Mouse (Mus musculus): Measurements from ENCODE around the gene Lamc2.
A peak's percentile ranks its signal among the peaks of the same experiment; 100 is the strongest.
"Not testable (repeated sequence)": the region's sequence is repeated elsewhere in the genome, so short reads cannot be mapped to it uniquely, and the experiment has no call there.

Lamc2 gene

GRCm38 (mm10) chr1:153097017-153097675 is 89.1 kb downstream of the Lamc2 start:
- DNase-seq (ENCODE audit: low read depth, low spot score) = no peak

- DNase-seq (ENCODE audit: low read depth, low spot score) = no peak
Measured at GRCm38 (mm10) chr1:153095826-153096727, 90.2 kb downstream of the Lamc2 start.

- no peak for DNase-seq (ENCODE audit: low read depth, low spot score)
Measured at GRCm38 (mm10) chr1:153095328-153095727, 90.9 kb downstream of the Lamc2 start.

GRCm38 (mm10) chr1:153094226-153095076 is 91.8 kb downstream of the Lamc2 start:
- no peak for DNase-seq (ENCODE audit: low read depth, low spot score)

DNA sequence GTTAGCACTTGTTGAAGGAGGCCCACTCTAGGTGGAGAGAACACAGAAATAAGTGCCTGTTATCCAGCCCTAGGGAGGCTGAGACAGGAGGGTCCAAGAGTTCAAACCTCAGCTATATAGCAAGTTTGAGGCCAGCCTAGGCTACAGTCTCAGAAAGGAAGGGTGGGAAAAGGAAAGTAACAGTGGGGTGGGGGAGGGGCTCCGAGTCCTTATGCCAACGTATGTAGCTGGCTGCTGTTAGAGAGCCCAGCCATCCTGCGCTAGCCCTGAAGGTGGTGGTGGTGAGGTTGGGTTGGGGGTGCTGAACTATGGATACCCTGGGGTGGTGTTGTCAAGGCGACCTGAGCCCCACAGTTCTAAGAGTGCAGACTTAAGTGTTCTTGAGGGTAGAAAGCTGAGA is 92.7 kb downstream of the Lamc2 start:
- DNase-seq (ENCODE audit: low read depth, low spot score) = no peak

DNA sequence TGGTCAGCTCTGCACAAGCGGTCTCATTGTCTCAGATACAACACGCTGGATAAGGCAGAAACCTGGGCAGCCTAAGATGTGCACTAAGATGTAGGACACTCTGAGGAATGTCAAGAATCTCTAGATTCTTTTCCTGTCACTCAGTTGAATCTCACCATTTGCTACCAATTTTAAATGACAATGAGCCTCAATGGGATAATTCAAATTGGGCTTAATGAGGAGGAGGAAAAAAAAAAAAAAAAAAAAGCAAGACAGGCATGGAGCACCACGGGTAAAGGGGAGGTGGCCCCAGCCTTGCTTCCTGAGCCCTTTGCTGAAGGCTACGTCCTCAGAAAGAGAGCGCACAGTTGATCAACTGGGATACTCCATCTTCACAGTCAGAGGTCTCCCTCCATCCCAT is 93.1 kb downstream of the Lamc2 start:
- peak; percentile 29 for DNase-seq (ENCODE audit: low read depth, low spot score)

DNA sequence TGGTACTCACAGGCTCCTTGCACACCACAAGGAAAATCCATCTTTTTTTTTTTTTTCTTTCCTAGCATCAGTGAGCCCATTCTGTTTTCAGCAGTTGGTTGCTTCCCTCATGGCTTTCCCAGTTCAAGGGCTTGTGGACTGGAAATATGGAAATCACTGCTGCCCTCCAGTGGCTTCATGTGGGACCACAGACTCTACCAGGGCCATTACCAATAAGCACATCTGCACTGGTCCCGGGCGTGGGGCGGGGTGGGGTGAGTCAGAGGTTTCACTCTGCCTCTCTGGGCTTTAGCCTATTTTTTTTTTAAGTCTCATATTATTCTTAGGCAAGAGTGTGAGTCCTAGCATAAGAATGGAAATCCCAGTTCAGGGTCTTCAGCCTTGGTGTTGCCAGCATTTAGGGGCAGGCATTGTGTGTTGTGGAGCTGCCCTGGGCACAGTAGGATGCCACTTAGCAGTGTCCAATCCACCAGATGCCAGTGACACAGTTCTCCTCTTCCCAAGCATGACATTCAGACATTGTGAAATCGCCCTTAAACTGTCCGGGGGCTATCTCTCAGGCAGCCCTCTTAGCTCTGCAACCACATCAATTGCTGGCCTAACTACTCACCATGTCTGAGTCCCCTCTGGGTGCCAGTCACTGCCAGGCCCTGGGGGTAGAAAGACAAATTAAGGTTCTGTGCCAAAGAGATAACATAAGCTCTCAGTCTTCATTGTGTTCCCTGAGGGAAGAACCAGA is 93.8 kb downstream of the Lamc2 start:
- peak; percentile 100 for DNase-seq (ENCODE audit: low read depth, low spot score)

- DNase-seq (ENCODE audit: low read depth, low spot score) = peak; percentile 84
Measured at GRCm38 (mm10) chr1:153091438-153092236, 94.6 kb downstream of the Lamc2 start.

- DNase-seq (ENCODE audit: low read depth, low spot score) = peak; percentile 39
Measured at GRCm38 (mm10) chr1:153090807-153091206, 95.4 kb downstream of the Lamc2 start.

DNA sequence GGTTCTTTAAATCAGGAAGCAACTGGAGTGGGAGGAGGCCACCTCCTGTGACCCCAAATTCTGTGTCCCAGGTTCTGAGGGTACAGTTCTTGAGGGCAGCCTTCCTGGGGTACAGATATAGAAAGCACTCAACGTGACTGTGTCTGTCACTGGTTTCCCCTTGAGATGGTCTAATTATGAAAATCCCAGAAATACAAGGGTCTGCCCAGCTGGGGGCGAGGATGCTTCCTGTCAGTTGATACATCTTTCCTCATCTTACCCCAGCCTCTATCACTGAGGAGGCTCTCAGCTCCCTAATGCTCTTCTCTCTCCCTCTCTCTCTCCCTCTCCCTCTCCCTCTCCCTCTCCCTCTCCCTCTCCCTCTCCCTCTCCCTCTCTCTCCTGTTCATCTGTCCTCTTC is 96.2 kb downstream of the Lamc2 start:
- no peak for DNase-seq (ENCODE audit: low read depth, low spot score)

GRCm38 (mm10) chr1:153087771-153088170 is 98.5 kb downstream of the Lamc2 start:
- no peak for DNase-seq (ENCODE audit: low read depth, low spot score)

- peak; percentile 69 for DNase-seq (ENCODE audit: low read depth, low spot score)
Measured at GRCm38 (mm10) chr1:153085198-153085597, 101.0 kb downstream of the Lamc2 start.

DNA sequence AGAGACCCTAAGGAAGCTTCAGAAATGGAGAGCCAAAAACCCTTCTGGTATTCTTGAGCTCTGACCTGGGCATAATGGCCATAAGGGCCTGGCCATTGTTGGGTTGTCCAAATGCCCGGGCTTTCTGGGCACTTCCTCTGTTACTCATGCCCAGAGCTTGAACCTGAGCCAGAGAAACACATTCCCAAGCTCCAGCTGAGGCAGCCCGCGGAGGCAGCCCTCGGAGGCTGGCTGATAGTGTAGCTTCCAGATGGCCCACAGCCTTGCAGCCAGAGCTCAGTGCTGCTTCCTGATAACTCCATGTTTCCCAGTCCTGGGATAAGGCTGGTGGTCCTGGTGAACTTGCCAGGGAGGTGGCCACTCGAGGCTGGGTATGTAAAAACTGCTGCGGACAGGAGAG is 102.1 kb downstream of the Lamc2 start:
- DNase-seq (ENCODE audit: low read depth, low spot score) = peak; percentile 64

DNA sequence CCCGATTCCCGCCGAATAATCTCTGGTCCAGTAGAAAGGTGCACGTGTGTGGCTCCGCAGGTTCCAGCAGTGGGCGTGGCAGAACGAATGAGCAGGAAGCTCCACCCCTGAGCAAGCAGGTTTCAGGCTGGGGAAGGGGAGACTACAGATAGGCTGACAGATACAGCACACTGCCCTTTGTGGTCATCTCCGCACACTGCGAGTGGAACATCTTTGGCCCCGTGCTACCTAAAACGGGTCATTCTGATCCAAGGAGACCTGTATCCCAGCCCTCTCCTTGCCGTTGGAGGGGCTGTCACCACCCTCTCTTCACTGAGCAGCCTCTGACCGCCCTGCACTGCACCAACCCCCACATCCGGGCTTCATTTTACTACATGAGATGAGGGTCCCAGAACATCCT is 103.0 kb downstream of the Lamc2 start:
- not testable (repeated sequence) for DNase-seq (ENCODE audit: low read depth, low spot score)

DNA sequence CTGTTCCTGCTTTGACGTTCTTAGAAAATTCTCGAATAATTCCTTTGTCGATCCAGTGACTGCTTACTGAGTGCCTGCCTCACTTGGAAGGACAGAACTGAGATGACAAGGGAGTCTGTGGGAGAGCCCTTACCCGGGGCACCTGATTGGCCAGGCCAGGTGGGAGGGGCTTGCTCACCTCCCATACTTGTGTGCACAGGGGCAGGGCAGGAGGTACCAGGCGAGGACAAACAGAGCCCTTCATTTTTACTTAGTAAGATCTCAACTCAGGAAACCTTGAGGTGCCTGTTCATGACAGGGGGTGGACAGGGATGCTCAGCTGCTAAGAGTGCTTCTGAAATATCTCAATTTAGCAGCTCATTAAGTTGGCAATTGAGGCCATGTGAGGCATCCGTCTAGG is 110.3 kb downstream of the Lamc2 start:
- no peak for DNase-seq (ENCODE audit: low read depth, low spot score)

DNA sequence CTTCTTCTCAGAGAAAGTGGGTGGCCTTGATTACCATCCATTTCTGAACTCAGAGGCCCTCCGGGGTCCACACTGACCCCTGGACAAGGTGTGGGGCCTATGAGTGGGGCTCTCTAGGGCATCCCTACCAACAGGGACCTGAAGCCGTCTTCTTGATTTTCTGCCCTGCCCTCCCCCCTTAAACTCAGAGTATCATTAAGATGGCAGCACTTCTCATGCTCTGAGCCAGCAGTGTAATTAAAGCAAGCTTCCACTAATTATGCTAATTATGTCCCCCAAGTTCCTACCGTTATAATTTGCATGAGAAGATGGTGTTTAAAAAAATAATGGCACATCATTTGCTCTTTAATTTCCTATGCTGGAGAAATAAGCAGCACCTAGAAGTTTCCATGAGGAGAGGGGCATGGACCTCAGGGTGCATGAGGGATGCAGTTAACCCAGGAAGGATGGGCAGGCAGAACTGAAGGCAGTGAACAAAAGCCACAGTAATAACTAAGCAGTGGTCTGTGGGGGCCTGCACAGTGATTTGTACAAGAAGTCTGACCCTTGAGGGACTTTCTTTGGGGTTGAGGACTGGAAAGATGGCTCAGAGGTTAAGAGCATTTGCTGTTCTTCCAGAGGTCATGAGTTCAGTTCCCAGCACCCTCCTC is 111.0 kb downstream of the Lamc2 start:
- no peak for DNase-seq (ENCODE audit: low read depth, low spot score)

DNA sequence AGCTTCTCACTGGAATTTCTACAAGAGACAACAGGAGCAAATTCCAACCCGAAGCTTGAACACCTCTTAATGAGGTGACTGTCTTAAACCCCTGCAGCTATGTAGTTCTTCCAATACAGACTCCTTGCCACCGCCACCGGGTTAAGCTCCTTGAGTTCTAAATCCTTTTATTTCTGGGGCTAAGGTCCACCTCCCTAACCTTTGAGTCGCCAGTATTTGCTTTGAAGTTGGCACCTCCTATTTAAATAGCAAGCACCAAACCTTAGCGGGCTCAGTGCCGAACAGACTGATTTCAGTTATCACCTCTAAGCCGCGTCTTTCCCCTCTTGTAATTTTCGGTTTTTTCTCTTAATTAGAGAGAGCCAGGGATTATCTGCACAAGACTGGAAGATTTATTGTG is 112.8 kb downstream of the Lamc2 start:
- DNase-seq (ENCODE audit: low read depth, low spot score) = no peak
